Mouse (Mus musculus) ES-E14 (cell line): Measurements from ENCODE around the gene Plekhg5.

Experiments used
- CHD2 ChIP-seq: IDR thresholded peaks from 2 replicates; pipeline ENCODE4 v1.6.1; 2014; ENCODE audit warnings: mild to moderate bottlenecking, low read depth, low read length, inconsistent platforms
- HCFC1 ChIP-seq: IDR thresholded peaks from 2 replicates; pipeline ENCODE4 v1.6.1; 2012; ENCODE audit warnings: low read length, inconsistent platforms, borderline replicate concordance; ENCODE audit not compliant: insufficient read depth
- MAFK ChIP-seq: IDR thresholded peaks from 2 replicates; pipeline ENCODE4 v1.6.1; 2014; ENCODE audit warnings: mild to moderate bottlenecking, low read depth, low read length, inconsistent platforms; ENCODE audit not compliant: insufficient read depth
- ZC3H11A ChIP-seq: IDR thresholded peaks from 2 replicates; pipeline ENCODE4 v1.6.1; 2012; ENCODE audit warnings: low read depth, mild to moderate bottlenecking, inconsistent platforms, low read length, borderline replicate concordance

DNA sequence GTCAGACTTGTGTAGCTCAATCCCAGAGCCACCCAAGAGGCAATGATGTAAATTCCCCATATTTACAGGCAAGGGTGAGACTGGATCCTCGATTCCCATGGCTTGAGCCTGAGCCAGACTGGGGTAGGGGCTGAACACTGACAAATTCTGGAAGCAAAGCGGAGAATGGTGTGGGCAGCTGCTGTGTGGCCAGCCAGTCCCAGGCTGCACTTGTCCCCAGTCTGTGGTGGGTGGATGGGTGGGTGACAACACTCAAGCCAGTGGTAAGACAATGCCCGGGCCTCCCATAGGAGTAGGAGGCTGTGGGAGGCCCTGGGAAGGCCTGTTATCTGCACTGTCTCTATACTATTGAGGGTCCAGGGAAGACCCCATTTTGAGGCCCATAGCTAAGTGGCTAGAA is 3.1 kb upstream of the Plekhg5 start:
- TF ChIP-seq ZC3H11A (no peak), CHD2 (no peak), HCFC1 (no peak), MAFK (no peak)
